Mouse (Mus musculus): Measurements from ENCODE around the gene Gins2. TPM values are rescaled to one million over a fixed set of nuclear protein-coding genes. Genes with fewer than 3 reads are reported as not detected.

Gins2 gene
- total RNA-seq, 2 experiments from 2014 or later, result 8.6 to 9.1 TPM

GRCm38 (mm10) chr8:120602672-120603071 is 13.6 kb upstream of the Gins2 start:
- DNase-seq, result no peak

- peak; percentile 91 for DNase-seq
These were observed 10.4 kb upstream of the Gins2 start for GRCm38 (mm10) chr8:120599504-120599903.

GRCm38 (mm10) chr8:120598579-120598978 is 9.5 kb upstream of the Gins2 start:
- peak; percentile 57 for DNase-seq

GRCm38 (mm10) chr8:120595963-120596362 is 6.9 kb upstream of the Gins2 start:
- peak; percentile 66 for DNase-seq

- DNase-seq, result no peak
These were observed 5.5 kb upstream of the Gins2 start for GRCm38 (mm10) chr8:120594571-120594970.

GRCm38 (mm10) chr8:120591587-120592292 is 2.6 kb upstream of the Gins2 start:
- DNase-seq, result no peak

GRCm38 (mm10) chr8:120589921-120590320 is 817 bp upstream of the Gins2 start:
- DNase-seq, result peak; percentile 63

GRCm38 (mm10) chr8:120585521-120585920 is 3.6 kb downstream of the Gins2 start:
- DNase-seq, result no peak

- peak; percentile 8 for DNase-seq
These were observed 7.3 kb downstream of the Gins2 start for GRCm38 (mm10) chr8:120581811-120582210.

GRCm38 (mm10) chr8:120581329-120581728 is 7.8 kb downstream of the Gins2 start:
- peak; percentile 10 for DNase-seq

- no peak for DNase-seq
These were observed 8.6 kb downstream of the Gins2 start for GRCm38 (mm10) chr8:120580336-120581000.

GRCm38 (mm10) chr8:120577821-120578220 is 11.3 kb downstream of the Gins2 start:
- DNase-seq, result no peak

GRCm38 (mm10) chr8:120575801-120576200 is 13.3 kb downstream of the Gins2 start:
- DNase-seq, result no peak

GRCm38 (mm10) chr8:120574941-120575340 is 14.2 kb downstream of the Gins2 start:
- no peak for DNase-seq

GRCm38 (mm10) chr8:120573866-120574265 is 15.2 kb downstream of the Gins2 start:
- DNase-seq, result no peak

- DNase-seq, result no peak
These were observed 16.6 kb downstream of the Gins2 start for GRCm38 (mm10) chr8:120572534-120572933.

GRCm38 (mm10) chr8:120571561-120571960 is 17.5 kb downstream of the Gins2 start:
- DNase-seq, result no peak

GRCm38 (mm10) chr8:120569939-120570715 is 19.0 kb downstream of the Gins2 start:
- DNase-seq, result peak; percentile 83

- DNase-seq, result no peak
These were observed 20.0 kb downstream of the Gins2 start for GRCm38 (mm10) chr8:120569123-120569522.

- no peak for DNase-seq
These were observed 20.8 kb downstream of the Gins2 start for GRCm38 (mm10) chr8:120568164-120568798.

- no peak for DNase-seq
These were observed 21.4 kb downstream of the Gins2 start for GRCm38 (mm10) chr8:120567731-120568130.

- DNase-seq, result no peak
These were observed 22.4 kb downstream of the Gins2 start for GRCm38 (mm10) chr8:120566681-120567080.
